Mouse (Mus musculus) thymus, adult 18-20 months (tissue): ENCODE data around the gene Arfgap1.
A peak's percentile ranks its signal among the peaks of the same experiment; 100 is the strongest.

Experiments
- DNase-seq, 2 experiments: peaks; one replicate each; pipeline ENCODE4 v3.0.0; 2022; ENCODE audit warnings: mixed read lengths in 2 of 2

The Arfgap1 gene

GRCm38 (mm10) chr2:180967010-180967763 is at the start of gene Arfgap1:
Arfgap1 (plus strand) TSS chr2:180967225.
- DNase-seq = peak; percentile 82 to 85

- peak; percentile 44 for DNase-seq
Observed at GRCm38 (mm10) chr2:180919913-180920809, 46.9 kb upstream of the Arfgap1 start.

GRCm38 (mm10) chr2:180920810-180921400 is 46.1 kb upstream of the Arfgap1 start, which contains the start of gene Ythdf1:
Ythdf1 (minus strand) TSS chr2:180920949.
- peak; percentile 96 to 97 for DNase-seq

GRCm38 (mm10) chr2:180922739-180923138 is 44.3 kb upstream of the Arfgap1 start:
- DNase-seq = no peak

- DNase-seq = peak; percentile 17 to 18
Observed at GRCm38 (mm10) chr2:180925176-180925575, 41.8 kb upstream of the Arfgap1 start.

- no peak for DNase-seq
Observed at GRCm38 (mm10) chr2:180928723-180929122, 38.3 kb upstream of the Arfgap1 start, which contains the start of gene Birc7. Birc7 (plus strand) TSS chr2:180929023.

GRCm38 (mm10) chr2:180932418-180932817 is 34.6 kb upstream of the Arfgap1 start:
- DNase-seq = no peak

- DNase-seq = no peak
Observed at GRCm38 (mm10) chr2:180940187-180940586, 26.8 kb upstream of the Arfgap1 start.

- DNase-seq = no peak
Observed at GRCm38 (mm10) chr2:180941869-180942268, 25.2 kb upstream of the Arfgap1 start.

- no peak for DNase-seq
Observed at GRCm38 (mm10) chr2:180949947-180950346, 17.1 kb upstream of the Arfgap1 start.

- no peak for DNase-seq
Observed at GRCm38 (mm10) chr2:180952731-180953171, 14.3 kb upstream of the Arfgap1 start.

GRCm38 (mm10) chr2:180953638-180954037 is 13.4 kb upstream of the Arfgap1 start:
- DNase-seq = no peak

- DNase-seq = no peak
Observed at GRCm38 (mm10) chr2:180954061-180955047, 12.7 kb upstream of the Arfgap1 start, which contains the start of gene Nkain4. Nkain4 (minus strand) TSS chr2:180954699.

- no peak for DNase-seq
Observed at GRCm38 (mm10) chr2:180959605-180960004, 7.4 kb upstream of the Arfgap1 start.

GRCm38 (mm10) chr2:180960187-180960586 is 6.8 kb upstream of the Arfgap1 start:
- DNase-seq = no peak

- DNase-seq = no peak
Observed at GRCm38 (mm10) chr2:180962616-180963308, 4.3 kb upstream of the Arfgap1 start.

GRCm38 (mm10) chr2:180963956-180964355 is 3.1 kb upstream of the Arfgap1 start:
- DNase-seq = peak; percentile 30 to 36

- DNase-seq = no peak
Observed at GRCm38 (mm10) chr2:180966092-180966882, 738 bp upstream of the Arfgap1 start.

GRCm38 (mm10) chr2:180981133-180981532 is 14.1 kb downstream of the Arfgap1 start:
- no peak for DNase-seq

- DNase-seq = no peak
Observed at GRCm38 (mm10) chr2:180985635-180986034, 18.6 kb downstream of the Arfgap1 start.
